Mouse (Mus musculus) MN1 (cell line): Measurements from ENCODE around the gene Gm15155.
"Not testable (repeated sequence)": the region's sequence is repeated elsewhere in the genome, so short reads cannot be mapped to it uniquely, and the experiment has no call there.

Experiments used
- DNase-seq: peaks from one replicate; pipeline ENCODE4 v3.0.0-alpha.2; 2016; ENCODE audit warnings: low spot score

Gene Gm15155

DNA sequence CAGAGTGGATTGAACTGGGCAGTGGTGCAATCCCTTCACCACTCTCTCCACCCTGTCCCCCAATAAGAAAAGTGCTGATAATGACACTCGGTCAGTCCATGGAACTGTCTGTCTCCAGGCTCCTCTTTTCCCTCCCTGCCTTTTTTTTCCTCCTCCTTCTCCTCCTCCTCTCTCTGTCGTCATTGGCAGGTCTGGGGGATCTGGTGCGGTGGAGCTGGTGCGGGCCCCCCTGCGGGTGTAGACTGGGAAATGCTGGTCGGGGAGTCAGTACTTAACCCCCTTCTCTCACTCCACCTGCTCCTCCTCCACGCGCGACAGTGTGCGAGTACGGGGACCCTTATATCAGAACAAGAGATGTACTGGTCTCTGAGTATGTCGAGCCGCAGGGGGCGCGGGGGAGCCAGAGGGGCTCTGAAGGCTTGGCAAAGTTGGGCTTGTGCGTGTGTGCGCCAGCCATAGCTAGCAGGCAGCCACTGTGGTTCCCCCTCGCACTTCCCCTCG, at the start of gene Gm15155:
Gene Gm15155, plus strand, starts transcription at position 401 of the 501 bp plus-strand sequence.
- no peak for DNase-seq

DNA sequence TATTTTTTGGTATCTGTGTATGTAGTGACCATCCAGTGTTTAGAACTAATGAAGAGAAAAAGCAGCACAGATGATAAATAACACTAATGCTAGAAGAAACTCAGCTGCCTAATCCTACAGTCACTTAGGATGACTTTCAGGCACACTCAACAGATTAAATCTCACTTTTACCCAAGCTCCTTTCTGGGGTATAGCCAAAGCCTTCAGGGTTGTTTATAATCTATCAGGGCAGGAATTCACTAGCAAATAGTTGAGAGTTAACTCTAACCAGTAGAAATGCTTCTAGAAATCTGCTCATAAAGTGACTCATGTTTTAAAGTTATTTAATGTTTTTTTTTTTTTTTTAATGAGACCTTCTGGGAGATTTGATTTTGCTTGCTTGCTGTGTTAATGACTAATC, 44.8 kb upstream of the Gm15155 start:
- no peak for DNase-seq

DNA sequence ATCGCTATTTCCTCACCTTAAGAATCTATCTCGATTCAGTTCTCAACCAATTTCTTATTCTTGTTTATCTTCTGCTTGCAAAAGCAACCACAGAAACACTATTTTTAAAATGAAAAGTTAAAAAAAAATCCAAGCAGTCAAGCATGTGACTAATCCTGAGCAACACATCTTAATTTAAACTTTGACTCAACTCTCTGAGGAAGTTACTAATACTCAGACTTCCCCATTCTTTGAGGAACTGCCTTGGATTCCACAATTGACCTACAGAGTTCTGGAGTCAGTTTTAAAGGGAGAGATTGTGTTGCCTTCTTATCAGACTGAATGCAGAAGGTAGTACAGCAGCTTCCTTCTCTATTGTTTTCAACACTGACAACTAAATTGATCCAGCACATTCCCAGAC, 40.0 kb upstream of the Gm15155 start:
- no peak for DNase-seq

DNA sequence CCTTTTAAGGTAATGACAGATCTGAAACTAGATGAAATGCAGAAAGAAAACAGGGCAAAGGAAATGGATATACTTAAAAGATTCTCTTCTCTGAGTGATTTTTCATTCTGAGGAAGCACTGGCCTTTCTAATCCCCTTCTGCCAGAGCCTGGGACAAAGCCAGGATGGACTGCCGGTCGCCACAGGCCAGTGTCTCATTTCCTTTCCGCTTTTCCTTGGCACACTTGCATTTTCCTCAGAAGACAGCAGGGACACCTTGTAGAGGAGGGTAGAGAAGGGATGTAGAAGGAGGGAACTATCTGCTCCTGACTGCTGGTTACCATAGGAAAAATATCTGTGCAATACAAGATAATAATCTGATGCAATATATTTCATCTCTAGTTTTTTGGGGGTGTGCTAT, 33.1 kb upstream of the Gm15155 start:
- DNase-seq = no peak

DNA sequence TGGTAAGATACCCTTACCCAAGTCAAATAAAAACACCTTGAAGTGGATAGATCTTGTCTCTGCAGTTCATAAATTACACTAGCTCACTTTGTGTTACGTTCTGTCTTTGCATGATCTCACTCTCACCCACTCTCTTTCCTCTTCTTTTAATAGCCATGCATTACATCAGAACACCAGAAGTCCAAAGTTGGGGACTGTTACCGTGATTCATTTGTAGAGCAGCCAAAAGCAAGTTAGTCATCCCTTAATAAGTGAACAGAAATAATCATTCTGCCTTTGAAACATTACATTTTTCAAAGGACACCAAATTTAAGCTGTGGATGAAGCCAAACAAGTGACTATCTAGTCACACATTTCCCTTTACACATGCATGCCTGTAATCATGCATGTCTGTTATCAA, 32.1 kb upstream of the Gm15155 start:
- no peak for DNase-seq

DNA sequence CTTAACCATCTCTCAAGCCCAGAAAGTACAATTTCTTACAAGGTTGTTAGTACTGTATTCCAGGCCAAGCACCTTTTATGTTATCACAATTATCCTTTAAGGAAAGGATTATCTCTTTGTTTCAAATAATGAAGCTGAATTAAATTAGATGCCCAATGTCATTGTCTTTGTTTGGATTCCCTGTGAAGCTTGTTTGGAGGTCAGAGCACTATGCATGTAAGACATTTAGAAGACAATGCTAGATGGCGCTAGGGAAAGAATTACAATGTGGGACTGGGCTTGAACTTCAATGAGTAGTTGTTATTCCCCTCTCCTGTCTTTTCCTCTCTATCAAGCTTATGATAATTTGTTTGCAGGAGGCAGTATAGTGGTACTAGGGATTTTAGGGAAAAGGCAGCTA, 29.9 kb upstream of the Gm15155 start:
- no peak for DNase-seq

DNA sequence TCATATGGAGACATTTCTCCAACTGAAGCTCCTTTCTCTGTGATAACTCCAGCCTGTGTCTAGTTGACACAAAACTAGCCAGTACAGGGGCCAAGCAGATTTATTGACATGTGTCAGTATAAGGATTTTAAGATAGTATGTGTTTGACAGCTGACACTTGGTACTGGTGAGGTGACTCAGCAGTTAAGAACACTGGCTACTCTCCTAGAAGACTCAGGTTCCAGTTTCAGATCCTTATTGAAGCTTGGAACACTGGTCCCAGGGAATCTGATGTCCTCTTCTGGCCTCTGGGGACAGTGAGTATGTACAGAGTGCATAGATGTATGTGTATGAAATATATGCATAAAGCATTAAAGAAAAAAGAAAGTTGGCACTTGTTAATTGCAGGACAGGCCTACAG, 28.2 kb upstream of the Gm15155 start:
- no peak for DNase-seq

DNA sequence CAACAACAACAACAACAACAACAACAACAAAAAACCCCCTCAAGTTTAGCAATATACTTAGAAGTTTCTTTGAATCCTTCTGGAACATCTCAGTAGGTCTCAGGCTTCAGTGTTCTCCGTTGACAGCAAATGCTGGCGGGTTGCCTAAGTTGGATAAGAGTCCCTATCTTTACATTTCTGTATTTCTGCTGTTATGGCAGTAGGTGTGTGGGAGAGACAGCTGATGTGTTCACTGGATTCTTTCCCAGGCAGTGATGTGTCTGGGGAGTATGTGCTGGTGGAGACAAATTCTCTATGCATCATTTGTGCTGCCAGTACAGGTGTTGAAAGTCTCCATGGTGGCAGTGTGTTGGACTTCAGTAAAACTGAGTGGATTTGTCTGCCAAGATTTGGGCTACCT, 23.3 kb upstream of the Gm15155 start:
- no peak for DNase-seq

DNA sequence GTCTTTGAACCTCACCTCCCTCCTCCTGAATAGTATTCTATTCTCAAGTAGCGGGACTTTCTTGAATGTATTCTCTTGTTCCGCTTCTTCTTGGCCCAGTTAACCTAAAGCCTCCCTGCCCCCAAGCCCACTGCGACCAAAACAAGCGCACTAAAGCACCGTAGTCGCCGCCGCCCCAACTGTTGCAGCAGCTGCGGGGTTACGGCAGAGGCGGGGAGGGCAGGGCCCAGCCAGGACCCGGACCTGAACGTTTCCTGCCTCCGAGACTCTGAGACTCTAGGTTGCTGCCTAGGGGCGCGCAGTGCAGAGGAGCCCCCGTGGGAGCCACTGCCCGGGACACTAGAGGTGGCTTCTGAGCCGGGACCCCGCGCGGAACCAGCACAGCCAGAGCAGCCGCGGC, 2.0 kb upstream of the Gm15155 start:
- DNase-seq = no peak

DNA sequence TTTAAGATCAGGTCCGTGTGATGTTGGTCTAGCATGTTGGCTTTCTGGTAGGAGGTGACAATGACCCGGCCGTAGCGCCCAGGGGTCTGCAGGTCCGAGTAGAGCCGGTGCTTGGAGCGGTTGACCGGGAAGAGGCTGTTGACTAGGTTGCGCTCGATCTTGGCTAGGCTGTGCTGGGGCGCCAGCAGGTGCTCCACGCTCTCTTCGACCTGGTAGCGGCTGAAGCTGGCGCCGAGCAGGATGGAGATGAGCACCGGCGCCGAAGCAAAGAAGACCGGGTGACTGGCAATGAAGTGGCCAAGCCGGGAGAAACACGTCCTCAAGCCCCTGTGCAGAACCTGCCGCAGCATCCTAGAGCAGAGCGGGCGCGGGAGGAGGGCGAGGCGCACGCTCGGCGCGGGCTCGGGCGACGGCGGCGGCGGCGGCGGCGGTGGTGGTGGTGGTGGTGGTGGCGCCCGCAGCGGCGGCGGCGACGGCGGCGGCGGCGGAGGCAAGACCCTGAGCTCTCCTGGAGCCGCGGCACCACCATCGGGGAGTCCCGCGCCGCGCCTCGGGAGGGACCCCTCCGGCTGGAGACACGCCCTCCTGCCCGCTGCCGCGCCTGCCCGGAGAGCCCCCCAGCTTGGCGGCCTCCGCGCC, 1.5 kb upstream of the Gm15155 start:
- DNase-seq = no peak

DNA sequence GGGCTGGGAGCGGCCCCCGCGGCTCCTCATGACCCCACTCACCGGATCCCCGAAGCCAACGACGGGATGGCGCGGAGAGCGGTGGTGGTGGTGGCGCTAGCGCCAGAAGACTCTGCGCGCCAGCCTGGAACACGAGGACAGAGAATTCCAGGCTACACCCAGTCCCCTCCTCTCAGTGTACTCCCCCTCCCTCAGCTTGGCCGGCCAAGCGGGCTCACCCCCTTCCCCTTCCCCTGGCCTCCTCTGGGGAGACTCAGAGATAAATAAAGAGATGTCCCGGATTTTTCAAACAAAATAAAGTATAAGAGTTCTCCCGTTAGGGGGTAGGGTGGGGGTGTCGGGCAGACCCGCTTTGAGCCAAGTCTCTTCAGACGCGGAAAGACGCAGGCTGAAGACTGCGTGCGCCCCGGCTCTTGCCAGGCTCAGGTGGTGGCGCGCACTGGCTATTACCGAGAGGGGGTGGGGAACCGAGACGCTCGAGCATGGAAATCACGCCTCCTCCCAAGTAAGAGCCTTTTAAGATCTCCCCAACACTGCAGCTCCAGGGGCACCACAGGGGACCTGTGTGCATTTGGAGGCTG, 750 bp upstream of the Gm15155 start, which contains the start of gene Ptchd1:
Gene Ptchd1, minus strand, starts transcription at position 114 of the 581 bp plus-strand sequence.
- no peak for DNase-seq

DNA sequence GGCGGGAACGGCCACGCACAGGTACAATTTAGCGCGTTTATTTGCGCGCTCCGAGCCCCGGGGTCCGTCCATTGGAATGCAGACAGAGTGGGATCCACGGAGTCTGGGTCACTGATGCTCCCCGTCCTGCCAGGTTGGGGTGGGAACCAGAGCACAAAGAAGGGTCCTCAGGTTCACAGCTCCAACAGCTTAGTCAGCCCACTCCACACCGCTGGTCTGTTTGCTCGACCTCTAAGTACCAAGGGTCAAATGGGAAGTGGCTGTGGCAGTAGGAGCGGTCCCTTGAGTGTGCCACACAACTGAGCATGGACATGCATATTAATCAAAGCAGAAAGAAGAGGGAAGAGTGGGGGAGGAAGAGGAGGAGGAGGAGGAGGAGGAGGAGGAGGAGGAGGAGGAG, 354 bp downstream of the Gm15155 start:
- DNase-seq = no peak

DNA sequence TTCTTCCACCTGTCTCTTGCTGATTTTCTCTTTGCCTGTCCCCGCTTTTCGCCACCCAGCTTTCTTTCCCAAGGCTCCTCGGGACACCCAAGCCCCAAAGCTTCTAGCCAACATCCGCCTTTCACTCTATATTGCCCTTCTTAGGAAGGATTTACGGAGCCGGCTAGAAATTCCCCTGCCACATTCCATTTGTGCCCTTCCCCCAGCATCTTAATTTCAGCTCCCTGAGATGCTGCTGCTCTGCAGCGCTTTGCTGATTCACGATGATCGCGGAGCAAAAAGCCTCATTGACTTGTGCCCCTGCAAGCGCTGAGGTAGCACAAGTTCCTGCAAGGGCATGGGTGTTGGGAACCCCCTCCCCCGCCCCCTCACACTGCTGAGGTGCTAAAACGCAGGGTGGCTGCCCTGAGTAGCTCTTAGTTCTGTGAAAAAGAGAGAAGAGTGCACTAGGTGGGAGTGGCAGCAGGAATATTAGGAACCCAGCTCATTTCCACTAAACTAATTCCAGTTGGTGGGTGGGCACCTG, 1.2 kb downstream of the Gm15155 start:
- DNase-seq = no peak

DNA sequence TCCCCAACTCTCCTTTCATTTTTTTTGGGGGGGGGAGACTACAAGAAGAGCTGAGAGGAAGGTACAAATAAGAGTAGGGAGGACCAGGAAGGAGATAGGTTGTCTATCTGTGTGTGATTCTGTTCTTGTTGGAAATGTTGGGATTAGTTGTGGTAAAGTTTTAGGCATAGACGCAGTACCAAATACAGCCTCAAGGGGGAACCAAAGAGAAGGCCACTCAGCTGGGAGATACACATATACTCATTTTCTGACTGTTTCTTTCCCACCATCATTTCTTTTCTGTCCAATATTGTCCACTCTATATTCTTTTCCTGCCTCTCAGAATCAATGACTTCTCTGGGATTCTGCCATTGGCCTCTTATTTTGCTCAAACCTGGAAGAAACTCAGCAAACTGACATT, 19.4 kb downstream of the Gm15155 start:
- no peak for DNase-seq

DNA sequence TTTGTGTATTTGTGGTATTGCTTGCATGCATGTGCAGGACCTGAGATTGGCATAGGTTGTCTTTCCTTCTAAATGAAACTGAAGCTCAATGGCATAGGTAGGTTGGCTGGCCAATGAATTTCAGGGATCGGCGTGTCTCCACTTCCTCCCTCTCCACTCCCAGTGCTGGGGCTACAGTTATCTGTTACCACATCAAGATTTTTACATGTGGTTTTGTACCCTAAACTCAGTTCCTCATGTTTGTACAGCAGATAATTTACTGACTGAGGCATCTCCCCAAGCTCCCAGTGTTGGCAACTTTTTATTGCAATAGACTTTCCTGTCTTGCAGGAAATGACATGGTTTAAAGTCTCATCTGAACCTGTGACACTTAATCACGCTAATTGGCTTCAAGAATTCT, 21.4 kb downstream of the Gm15155 start:
- DNase-seq = no peak

DNA sequence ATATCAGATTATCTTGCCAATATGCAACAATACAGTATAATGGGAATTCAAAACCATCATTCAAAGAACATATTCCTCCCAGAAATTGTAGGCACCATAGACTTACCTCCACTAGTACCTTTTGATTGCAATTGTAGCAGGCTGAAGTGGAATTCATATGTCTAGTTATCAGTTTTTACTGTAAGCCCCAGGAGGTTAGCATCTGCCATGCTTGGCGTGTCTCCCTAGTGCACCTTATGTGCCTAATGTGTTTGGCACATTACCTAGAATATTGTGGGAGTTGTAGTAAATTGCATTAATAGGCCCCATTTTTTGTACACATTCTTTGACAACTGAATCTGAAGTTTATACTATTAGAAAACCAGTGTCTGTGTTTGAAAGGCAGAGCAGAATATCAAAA, 33.4 kb downstream of the Gm15155 start:
- no peak for DNase-seq

DNA sequence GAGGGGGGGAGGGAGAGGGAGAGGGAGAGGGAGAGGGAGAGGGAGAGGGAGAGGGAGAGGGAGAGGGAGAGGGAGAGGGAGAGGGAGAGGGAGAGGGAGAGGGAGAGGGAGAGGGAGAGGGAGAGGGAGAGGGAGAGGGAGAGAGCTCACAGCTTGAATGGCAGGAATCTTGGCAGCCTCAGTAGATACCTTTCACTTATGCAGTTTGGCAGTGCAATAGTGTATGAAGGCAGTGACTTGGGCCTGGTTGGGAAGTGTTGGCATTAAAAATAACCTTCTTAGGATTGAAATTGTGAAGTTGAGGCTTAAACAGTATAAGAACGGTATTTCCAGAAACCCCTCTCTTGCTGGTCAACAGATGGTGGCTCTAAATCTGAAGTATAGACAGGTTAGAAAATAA, 65.9 kb downstream of the Gm15155 start:
- not testable (repeated sequence) for DNase-seq

DNA sequence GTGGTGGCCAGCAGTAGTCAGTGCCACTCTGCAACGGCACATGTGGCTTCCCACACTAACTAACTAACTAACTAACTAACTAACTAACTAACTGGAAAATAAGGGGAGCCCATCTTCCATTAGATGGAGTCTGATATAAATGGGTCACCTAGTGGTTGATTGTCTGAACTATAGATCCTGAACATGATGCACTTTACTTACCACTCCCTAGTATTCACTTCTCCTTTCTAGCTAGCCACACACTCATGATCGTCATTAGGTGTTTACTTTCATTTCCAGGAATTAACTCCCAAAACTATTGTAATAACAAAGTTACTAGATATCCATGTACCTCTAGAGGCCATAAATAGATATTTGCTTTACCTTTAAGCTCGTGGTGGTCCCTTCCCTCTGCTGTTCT, 99.6 kb downstream of the Gm15155 start:
- DNase-seq = no peak

DNA sequence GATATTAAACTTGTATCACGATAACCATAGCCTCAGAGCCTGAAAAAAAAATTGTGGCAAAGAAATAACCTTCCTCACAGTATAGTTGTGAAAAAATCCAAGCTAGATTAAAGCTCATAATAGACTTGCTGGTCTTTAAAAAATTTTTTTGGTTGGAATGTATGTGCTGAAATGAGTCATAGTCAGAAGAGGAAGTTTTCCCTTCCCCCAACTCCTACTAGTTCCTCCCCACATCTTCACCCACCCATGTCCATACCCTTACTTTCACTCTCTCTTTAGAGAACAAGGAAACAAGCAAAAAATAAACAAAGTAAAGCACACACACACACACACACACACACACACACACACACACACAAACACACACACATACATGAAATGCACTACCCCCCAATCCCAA, 103.8 kb downstream of the Gm15155 start:
- DNase-seq = no peak

DNA sequence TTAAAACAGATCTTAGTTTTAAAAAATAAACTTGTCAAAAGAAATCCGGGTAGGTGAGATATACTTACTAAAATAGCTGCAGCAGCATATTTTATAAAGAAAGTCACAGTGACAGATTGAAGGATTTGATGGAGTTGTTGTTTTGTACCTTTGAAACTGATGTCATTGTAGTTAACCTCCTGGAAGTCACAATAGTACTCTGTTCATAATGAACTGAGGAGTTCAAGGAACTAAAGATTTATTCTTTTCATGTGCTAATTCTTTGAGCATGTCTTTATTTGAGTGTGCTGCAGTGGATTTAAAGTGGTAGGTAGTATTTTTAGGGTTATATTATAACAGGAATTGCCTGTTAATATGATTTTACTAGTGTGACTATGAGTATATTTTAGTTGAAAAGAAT, 263.6 kb downstream of the Gm15155 start:
- no peak for DNase-seq

DNA sequence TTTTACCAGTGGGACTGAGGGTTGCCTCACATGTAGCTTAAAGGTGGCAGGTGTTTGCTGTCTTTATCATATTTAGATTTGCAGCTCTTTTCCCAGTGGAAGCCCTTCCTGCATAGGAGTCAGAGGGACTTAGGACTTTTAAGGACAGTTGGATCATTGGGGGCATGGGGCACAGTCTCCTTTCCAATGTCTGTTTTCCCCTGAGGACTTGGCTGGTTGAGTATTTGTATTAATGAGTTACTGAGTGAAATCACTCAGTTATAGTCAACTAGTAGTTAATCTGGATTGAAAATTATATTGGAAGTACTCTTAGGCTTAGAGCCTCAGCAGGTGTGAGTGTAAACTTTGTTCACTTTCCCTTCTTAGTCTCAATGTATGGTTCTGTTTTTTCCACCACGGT, 275.5 kb downstream of the Gm15155 start:
- DNase-seq = no peak

DNA sequence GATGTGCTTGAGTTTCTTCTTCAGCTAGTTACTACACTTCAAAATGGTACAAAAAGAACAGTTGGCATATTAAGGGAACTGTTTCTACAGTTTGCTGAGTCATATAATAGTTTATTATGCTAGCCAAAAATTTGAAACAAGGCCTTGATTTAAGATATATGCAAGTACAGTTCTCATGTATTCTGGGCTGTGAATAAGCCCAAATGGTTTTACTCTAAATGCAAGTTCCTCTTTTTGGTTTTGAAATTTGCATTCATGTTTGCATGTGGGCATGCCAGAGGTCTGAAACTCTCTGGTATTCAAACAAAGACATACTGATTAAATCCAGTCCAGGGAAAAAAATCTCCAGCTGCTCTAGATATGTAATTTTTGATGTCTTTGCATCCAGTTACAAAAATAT, 277.2 kb downstream of the Gm15155 start:
- no peak for DNase-seq

DNA sequence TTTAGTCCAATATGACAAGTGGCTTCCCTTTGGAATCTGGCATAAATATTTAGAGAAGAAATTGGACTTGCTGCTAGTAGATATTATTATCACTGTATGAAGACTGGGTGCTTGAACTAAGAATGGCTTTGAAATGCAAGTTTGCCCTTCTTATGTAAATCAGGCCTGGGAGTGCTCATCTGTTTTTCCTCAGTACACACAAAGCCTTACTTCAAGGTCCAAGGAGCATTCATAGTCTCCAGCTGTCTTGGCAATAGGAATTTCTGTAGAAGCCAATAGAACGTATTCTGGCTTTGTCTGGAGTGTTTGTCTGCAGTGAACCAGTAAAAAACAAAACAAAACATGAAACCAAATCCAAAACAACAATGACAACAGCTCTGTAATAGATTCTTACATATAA, 278.6 kb downstream of the Gm15155 start:
- DNase-seq = no peak

DNA sequence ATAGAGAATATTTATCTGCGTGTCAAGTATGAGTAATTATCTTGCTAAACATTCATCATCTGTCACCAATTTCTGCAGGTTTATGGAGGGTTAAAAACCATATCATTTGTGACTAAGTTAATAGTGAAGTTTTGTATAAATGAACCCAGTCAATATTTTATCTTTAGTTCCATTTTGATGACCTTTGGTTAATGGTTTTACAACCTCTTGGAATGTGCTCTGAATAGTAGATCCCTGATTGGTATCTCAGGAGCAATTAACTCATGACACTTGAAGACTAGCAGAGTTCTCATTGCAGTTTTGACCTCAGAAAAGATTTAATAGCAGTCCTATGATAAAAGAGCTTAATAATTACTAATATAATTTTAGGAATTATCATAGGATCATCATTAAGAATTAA, 385.2 kb downstream of the Gm15155 start:
- no peak for DNase-seq
